Comparison of ENCODE assay signal across 1 mouse cellular context in the genomic region with DNA sequence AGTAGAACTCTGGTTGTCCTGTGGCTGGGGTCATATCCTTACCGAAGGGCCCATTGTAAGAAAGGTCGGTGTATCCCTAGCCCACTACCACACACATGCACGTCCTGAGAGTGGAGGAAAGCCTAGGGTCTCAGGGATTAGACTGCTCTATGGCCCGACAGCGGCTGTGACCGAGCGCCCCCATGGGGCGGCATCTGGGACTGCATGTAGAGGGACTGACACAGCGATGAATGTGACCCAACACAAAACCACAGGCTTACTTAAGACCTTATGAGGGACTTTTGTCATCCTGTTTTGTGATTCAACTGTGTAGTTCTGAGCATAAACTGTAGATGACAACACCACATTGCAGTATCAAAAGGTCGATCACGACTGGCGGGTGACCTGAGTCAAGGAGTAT.
TF ChIP-seq lines count a peak whose summit lies in the region.

No protein-coding gene starts in this region.

TF ChIP-seq in CH12.LX, 34 proteins besides CTCF, POLR2A, EP300 and RAD21 (continued from another document):
- peak; percentile 90 for TF ChIP-seq SMC3 (IDR thresholded peaks at IDR 0.05; ENCODE audit: low read depth, low read length)
- no peak for TF ChIP-seq SIN3A (IDR thresholded peaks at IDR 0.05; ENCODE audit: low read length)
- peak; percentile 10; the same call in 1 of the 2 replicates for TF ChIP-seq MEF2A (IDR thresholded peaks at IDR 0.05; ENCODE audit: borderline replicate concordance, low read depth, low read length)
- no peak; the same call in 1 of the 2 replicates for TF ChIP-seq JUND (conservative IDR thresholded peaks at IDR 0.05; ENCODE audit: low read depth, low read length)
- TF ChIP-seq MAX (IDR thresholded peaks at IDR 0.05; ENCODE audit: low read length), result no peak
- TF ChIP-seq CHD2 (IDR thresholded peaks at IDR 0.05; ENCODE audit: low read length), result no peak
- no peak for TF ChIP-seq NELFE (IDR thresholded peaks at IDR 0.05; ENCODE audit: low read depth, low read length)
- TF ChIP-seq ZNF384 (IDR thresholded peaks at IDR 0.05; ENCODE audit: low read depth, low read length), result no peak
- no peak for TF ChIP-seq HCFC1 (IDR thresholded peaks at IDR 0.05; ENCODE audit: low read depth, low read length)
- TF ChIP-seq TBP (conservative IDR thresholded peaks at IDR 0.05; ENCODE audit: low read depth, low read length), result no peak
- no peak for TF ChIP-seq UBTF (IDR thresholded peaks at IDR 0.05; ENCODE audit: low read depth, low read length)
- no peak for TF ChIP-seq BHLHE40 (IDR thresholded peaks at IDR 0.05; ENCODE audit: low read depth, low read length)
- no peak for TF ChIP-seq PAX5 (IDR thresholded peaks at IDR 0.05; ENCODE audit: low read length)
- no peak for TF ChIP-seq KAT2A (IDR thresholded peaks at IDR 0.05; ENCODE audit: insufficient replicate concordance, low read length)
- TF ChIP-seq POLR2AphosphoS2 (IDR thresholded peaks at IDR 0.05; ENCODE audit: low read depth, low read length), result no peak
- no peak for TF ChIP-seq RCOR1 (conservative IDR thresholded peaks at IDR 0.05; ENCODE audit: low read depth, low read length)
